Mouse (Mus musculus): ENCODE results near the gene Pex16.
"Not testable (repeated sequence)": the region's sequence is repeated elsewhere in the genome, so short reads cannot be mapped to it uniquely, and the experiment has no call there.

Gene Pex16

GRCm38 (mm10) chr2:92388891-92389641 is 14.6 kb downstream of the Pex16 start:
- DNase-seq (ENCODE audit: low read depth): no peak

GRCm38 (mm10) chr2:92389645-92390044 is 15.2 kb downstream of the Pex16 start:
- no peak for DNase-seq (ENCODE audit: low read depth)

DNA sequence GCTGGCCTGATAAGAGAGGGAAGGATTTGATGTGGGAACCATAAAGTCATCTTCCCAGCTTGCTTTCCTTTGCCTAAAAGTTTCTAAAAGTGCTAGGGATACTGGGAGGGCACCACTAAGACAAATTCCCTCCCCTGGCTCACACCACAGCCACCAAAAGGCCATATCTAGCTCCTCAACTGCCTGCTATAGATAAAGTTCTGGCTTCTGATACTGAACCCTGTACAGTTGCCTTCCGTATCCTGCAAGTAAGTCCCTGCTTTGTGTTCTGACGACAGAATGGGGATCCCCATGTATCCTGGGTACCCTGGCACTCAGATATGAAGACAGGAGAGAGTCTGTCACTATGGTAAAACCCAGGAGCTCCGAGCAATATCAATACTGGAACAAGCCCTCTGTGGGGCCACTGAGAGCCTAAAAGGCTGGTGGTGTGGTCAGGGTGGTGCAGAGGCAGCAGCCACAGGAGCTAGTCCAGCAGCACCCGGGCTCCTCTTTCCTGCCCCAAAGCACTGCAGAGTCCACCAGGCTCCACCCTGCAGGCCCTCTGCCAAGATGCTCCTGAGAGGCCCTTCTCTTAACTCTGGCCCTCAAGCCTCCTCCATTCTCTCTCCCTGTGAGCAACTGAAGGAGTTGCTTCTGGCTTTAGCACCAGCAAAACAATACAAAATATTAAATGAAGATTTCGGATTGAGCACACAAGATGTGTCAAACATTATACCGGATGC is 15.9 kb downstream of the Pex16 start:
- DNase-seq (ENCODE audit: low read depth): no peak

DNA sequence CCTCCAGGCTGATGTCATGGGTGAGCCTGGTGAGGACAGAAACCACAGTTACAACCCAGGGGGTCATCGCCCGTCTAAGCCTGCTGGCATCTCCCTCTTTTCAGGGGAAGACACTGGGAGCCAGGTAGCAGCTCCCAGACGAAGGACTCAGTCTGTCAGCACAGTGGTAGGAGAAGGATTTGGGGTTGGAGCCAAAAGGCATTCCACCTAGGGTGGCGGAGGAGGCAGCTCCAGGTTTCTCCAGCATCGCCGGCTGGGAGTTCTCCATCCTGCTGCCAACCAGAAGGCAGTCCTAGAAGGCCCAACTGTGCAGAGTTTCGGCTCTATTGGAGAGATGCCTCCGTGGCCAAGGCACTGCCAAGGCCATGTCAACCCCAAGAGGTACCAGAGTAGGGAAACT is 16.6 kb downstream of the Pex16 start:
- no peak for DNase-seq (ENCODE audit: low read depth)

DNA sequence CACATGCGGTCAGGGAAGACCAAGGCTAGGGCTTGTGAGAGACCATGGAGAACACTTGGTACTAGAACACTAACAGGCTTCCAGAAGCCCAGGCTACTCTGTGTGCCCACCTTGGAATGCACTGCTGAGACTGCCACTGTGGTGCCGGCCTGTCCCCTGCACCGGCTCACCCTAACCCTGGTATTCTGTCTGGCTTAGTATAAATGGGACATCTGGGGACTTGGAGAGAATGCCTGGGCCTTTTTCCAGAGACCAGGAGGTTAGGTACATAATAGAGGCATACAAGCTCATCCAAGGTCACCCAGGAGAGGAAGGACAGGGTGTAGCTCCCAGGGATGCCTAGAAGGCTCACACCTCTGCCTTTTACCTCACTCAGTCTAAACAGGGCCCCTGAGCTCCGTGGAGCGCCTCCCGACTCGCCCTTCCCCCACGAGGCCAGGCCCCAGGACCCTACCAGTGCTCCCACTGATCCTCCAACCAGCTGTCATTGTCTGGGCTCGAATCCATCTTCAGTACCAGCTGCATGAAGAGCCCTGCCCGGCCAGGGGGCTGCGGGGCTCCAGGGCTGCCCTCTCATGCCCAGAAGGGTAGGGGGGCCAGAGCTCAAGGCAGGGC is 17.3 kb downstream of the Pex16 start:
- no peak for DNase-seq (ENCODE audit: low read depth)

- no peak for DNase-seq (ENCODE audit: low read depth)
Measured at GRCm38 (mm10) chr2:92392318-92393264, 18.1 kb downstream of the Pex16 start.

DNA sequence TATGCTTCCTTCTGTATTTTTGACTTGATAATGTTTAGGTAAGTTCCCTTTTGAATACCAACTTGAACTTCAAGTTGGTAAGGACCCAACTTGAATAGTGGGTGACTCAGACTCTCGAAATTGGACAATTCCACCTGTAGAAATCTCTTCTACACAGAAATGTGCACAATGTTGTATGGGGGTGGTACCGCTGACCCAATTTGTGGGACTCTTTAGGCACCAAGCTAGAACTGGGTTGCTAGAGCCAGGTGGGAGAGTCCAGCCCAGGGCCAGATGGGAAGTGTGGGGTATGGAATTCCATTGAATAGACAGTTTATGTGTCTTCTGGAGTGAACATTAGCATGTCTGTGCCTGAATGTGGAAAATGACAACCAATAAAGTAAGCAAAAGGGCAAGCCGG is 21.1 kb downstream of the Pex16 start:
- DNase-seq (ENCODE audit: low read depth): no peak

DNA sequence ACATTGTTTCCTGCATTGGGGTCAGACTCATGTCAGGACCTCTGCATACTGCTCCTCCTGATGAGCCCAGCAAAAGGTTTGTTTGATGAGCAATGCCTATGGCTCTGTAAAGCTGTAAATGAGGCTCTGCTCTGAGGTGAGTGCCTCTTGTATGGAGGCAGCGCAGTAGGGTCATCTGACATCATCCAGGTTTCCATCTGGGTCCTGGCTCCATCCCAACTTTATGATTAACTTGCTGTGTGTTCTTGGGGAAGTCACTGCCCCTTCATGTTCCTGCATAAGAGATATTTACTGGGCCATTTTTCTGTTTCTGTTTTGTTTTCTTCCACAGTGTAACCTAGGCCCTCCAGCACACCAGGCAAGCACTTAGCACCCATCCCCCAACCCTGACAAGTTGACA is 23.0 kb downstream of the Pex16 start:
- no peak for DNase-seq (ENCODE audit: low read depth)

DNA sequence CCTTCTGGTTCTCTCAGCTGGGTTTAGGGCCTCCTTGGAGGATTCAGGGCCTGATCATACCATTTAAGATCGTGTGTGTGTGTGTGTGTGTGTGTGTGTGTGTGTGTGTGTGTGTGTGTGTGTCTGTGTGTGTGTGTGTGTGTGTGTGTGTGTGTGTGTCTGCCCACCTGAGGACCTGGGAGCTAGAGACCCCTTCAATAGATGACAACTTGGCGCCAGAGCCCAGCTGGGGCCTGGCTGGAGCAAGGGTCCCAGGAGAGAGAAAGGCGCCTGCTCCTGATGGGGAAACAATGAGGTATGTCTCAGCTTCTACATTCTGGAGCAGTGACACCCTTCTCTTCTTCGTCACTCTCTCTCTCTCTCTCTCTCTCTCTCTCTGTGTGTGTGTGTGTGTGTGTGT is 25.4 kb downstream of the Pex16 start:
- not testable (repeated sequence) for DNase-seq (ENCODE audit: low read depth)

DNA sequence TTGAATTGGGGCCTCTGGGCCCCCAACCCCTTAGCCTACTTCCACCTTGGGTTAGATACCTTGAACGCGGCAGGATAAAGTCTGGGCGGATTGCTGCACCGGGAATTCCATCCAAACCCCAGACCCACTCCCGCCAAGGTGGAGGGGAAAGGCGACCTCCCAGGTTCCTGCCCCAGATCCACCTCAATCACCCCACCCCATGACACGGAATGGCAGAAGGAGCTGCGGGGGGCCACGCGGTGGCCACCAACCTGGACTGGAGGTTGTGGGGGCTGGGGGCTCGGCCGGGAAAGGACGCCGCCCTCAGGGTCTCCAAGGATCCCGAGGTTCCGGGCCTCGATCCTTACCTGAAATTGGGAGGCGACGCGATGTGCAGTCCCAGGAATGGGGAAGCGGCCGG is 26.2 kb downstream of the Pex16 start:
- DNase-seq (ENCODE audit: low read depth): no peak

GRCm38 (mm10) chr2:92401091-92401561 is 26.6 kb downstream of the Pex16 start, which contains the start of gene Mapk8ip1:
Gene Mapk8ip1, minus strand, starts transcription at chr2:92401263.
- DNase-seq (ENCODE audit: low read depth): no peak

DNA sequence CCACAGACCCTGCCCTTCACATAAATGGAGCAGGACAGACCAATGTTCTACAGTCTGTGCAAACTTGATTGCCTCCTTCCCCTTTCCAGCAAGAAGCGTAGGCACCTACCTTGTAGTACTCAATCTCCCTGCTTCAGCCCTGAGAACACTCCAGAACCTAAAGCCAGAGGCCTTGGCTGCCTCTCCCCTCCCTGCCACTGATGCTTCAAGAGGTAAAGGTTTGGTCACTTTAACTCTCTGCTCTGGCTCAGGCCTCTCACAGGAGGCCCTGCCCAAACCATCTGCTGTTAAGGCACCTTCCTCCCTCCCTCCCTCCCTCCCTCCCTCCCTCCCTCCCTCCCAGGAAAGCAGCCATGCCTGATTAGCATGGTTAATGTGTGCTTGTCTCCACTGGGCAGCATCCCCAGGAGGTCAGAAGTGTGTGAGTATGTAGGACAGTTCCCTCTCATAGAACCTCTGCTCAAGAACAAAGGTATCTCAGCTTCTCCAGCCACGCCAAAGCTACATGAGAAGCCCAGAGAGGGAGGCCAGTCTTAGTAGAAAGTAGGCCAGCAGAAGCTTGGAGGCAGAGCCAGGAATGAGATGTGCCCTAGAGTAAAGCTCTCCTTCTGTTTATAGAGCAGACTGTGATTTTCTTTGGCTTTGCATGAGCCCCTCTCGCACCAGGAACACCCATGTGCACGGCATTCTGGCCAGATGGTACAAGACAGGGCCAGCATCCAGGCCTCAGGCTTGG is 28.3 kb downstream of the Pex16 start:
- DNase-seq (ENCODE audit: low read depth): no peak

GRCm38 (mm10) chr2:92403776-92404319 is 29.4 kb downstream of the Pex16 start:
- no peak for DNase-seq (ENCODE audit: low read depth)

GRCm38 (mm10) chr2:92404737-92405136 is 30.3 kb downstream of the Pex16 start:
- DNase-seq (ENCODE audit: low read depth): no peak

DNA sequence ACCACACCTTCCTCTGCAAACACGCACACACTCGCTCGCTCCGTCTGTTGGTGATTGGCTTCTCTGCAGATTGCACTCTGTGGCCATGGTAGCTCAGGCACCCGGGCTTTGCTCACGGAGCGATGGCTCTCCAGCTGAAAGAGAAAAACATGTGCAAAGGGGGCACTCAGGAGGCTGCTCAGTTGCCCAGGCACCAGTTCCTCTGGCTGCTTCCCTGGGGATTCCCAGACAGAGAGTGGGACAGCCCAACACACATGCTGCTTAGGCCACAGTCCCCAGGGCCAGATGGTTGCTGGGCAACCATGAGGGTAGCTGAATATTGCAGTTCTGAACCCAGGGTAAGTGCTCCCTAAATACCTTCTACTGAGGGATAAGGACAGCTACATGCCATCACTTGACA is 31.2 kb downstream of the Pex16 start:
- DNase-seq (ENCODE audit: low read depth): no peak

DNA sequence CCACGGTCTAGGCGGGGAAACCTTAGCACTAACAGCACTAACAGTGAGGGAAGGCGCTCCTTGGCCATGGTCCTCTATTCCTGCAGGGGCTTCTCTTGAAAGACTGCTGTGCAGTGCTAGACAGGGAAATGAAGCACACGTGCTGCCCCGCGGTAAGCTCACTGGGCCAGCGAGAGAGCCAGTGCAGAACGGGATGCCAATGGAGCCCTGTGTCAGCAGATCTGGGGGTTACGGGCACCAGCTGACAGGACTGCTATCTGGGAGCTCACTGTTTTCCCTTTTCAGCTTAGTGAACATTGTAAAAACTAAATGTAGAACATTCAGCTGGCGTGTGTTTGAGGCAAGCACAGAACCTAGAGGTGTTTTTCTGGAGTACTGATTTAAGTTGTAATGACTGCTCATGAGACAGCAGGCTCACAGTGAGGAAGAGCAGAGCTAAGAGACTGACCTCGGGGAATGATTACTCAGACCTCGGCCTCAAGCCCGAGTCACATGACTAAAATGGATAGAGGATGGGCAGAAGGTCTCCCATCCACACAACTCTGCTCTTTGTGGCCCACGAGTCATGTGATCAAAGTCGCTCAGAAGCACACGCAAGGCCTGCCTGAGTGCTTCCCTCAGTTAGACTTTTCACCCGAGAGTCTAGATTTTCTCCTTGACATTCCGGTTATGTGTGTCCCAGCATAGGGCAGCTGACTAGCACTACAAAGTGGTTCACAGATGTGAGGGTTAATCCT is 34.0 kb downstream of the Pex16 start:
- DNase-seq (ENCODE audit: low read depth): no peak

DNA sequence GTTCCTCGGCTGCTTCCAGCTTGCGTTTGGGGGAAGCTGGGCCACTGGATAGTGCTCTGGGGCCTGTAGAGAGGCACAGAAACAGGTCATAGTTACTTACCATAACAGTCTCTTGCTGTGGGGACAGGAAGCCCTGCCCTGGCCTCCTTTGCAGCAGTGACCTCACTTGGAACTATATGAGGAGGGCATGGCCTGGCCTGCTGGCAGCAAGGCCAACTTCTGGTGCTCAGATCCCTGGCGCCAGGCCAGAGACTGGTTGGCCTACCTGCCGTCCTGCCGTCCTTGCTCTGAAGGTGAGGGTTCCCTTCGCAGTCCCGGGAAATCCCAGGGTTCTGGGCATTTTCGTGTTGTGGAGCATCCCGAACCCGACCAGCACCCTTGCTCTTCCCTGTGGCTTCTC is 37.2 kb downstream of the Pex16 start:
- no peak for DNase-seq (ENCODE audit: low read depth)

- no peak for DNase-seq (ENCODE audit: low read depth)
Measured at GRCm38 (mm10) chr2:92421723-92422387, 47.4 kb downstream of the Pex16 start.

DNA sequence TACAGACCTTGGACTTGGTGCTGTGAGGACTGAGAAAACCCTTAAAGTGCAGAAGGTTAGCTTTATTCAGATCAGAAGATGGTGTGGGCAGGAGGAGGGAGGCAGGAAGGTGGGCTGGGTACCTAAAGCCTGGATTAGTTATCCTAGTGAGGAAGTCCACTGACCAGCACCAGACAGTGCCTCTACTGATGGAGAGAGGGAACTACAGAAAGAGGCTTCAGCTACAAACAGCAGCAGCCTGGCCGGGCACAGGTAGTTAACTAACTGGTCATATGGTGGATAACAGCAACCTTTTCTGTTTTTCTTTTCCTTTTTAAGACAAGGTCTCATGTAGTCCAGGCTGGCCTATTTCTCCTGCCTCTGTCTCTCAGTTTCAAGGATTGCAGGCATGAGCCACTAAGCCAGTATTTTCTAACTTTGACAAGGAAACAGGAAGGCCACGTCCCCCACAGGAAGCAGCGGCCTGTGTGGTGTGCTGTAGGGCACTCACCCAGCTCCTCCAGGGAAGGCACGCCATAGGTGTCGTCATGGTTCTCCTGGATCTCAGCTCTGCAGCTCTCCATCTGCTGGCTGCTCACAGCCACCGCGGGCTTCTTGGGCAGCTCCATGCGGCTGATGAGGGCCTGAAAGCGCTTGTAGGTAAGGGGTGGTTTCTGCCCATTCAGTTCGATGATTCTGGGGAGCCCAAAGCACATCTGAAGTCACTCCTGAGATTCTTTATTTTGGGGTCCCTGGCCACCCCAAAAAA is 48.1 kb downstream of the Pex16 start:
- DNase-seq (ENCODE audit: low read depth): no peak
